Mouse (Mus musculus) cerebellum, adult (tissue): ENCODE data around the gene Rapgef4.

Experiments used
- ATAC-seq: cut with Nextera tagmentation; 2 replicates; pipeline ENCODE4 v1.9.2; 2017; ENCODE audit warnings: mild to moderate bottlenecking, moderate library complexity, mixed read lengths; ENCODE audit not compliant: insufficient number of reproducible peaks, low FRiP score, low TSS enrichment

Gene Rapgef4

DNA sequence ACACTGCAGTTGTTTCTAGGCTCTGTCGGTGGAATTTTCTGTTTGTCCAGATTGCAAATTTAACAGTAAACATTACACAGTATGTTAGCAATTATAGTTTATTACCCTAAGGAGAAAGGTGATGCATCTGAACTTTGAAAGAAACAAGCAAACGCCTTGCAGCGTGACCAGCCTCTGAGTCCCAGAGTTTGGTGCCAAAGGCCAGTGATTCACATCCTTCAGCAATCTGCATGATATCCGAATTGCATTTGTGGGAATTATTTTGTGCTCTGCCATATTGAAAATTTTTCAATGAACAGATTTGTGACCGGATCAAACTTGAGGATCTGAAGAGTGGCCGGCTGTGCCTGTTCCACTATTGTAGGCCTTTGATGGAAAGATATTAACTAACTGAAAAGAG lies 856 bp downstream of the Rapgef4 start:
- ATAC-seq = no peak

DNA sequence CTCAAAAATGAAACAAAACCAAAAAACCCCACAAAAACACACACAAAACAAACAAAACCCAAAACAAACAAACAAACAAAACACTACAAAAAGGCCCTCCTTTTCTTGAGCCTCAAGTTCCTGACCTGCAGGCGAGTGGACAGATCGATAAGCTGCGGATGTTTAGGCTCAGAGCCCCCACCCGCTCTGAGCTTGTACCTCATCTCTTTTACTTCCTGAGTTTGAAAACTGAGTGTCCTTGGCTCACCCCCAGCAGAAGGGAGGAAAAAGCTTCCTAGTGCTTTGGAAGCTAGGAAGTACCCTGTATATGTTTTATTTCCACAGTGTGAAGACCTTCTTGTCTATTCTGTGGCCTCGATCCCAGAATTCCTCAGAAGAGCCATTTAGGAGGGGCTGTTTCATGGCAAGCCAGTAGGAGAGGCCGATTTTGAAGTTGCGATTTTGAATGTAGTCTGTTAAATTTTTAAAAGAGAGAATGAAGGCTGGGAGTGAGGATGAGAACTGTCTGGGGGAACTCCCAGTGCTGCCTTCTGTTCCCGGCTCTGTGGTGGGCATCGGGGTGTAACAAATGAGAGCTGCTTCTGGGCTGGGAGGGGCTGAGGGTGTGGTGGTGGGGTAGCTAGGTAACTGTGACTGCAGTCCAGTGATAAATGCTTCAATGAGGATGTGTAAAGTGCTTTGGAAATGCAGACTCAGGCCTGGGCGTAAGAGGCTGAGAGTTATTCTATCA lies 2.0 kb downstream of the Rapgef4 start:
- ATAC-seq = no peak

DNA sequence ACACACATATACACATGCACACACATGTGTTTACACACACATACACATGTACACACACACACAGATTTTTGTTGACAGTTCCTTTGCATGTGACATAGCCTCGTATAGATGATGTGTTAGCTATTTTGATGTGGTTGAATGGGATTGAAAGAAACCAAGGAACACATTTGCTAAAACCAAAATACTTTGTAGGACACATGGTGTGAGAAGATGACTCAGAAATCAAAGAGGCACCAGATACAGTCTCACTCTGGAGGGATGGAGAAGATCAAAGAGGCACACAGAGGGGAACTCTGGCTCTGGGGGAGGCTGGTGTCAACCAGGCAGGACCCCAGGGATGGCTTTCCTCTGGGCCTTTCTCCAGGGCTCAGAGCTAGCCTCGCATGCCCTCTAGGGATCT lies 4.7 kb downstream of the Rapgef4 start:
- ATAC-seq = no peak

DNA sequence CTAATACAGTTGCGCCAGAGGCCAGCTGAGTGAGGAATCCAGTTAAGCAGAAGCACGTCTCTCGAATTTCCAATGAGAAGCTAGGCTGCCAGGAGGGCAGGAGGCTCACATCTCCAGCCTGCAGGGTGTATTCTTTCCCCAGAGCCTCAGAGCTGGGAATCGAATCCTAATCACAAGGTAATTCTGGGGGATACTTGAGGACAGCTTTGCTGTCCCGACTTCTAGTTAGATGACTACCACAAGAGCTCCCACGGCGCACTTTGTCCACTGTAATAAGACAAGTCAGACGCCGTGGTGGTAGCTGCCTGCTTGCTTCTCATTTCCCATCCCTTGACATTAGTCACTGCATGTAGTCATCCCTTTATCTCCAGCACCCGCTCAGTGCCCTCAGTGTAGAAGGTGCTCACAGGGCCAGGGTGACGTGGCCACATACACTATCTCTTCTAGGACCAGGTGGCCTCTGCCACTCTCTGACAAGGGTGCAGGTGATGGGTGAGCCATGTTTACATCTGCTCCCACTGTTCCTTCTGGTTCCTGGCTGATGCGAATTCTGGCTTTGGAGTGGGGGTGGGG lies 5.3 kb downstream of the Rapgef4 start:
- 0 out of 2 replicates have a peak, but pooled peaks have one; percentile 16 for ATAC-seq

DNA sequence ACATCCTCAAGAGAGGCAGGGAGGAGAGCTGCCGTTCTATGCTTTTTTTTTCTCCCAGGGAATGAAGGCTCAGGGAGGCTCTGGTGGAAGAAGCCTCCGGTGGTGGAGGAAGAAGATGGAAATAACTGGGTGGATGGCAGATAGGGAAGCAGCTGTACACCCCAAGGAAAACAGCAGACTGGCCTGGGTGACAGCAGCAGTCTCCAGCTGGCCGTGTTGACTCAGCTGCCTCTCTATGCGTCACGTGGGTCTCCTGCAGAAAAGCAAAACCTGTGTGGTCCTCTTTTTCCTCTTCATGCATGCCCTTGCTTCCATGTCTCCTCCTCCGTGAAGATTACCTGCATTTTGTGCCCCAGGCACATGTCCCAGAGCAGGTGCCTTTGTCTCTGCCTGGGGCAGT lies 7.5 kb downstream of the Rapgef4 start:
- ATAC-seq = 0 out of 2 replicates have a peak, but pooled peaks have one; percentile 13

DNA sequence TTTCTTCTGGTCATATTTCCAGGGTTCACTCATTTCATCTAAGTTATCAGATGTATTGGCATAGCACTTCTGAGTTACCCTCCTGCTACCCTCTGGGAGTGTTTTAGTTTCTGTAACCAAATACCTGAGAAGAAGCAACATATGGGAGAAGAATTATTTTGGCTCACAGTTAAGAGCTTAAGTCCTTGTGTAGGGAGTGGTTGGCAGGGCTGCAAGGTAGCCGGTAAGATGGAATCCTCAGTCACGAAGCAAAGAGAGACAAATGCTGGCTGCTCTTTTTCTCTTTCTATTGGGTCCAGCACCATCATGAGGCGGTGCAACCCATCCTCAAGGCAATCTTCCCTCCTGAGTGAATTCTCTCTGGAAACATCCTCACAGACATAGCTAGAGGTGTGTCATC lies 11.1 kb downstream of the Rapgef4 start:
- ATAC-seq = no peak

DNA sequence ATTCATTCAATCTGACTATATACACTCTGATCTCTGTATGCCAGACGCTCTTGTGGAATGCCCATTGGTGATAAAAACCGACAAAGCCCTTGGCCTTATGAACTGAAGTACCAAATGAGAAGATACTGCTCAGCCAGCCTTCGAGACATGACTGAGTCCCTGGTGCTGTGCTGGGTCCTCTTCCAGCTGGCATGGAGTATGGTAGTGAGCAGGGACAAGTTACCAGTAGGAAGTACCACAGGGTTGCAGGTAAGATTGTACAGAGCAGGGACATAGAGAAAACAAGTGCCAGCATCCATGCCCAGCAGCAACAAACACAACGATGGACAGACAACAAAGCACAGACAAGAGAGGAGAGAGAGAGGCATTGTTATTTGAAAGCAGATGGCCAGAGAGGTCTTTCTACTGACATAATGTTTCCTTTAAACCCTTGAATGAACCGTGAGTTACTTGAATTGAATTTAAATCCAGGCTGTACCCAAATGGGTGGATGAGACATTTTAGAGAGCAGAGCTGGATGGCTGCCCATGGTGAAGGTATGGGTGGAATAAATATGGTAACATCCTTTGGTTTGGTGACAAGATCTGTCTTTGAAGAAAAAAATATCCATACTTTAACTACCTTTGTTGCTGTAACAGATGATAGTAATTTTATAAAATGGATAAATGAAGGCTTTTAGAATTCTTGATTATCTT lies 12.8 kb downstream of the Rapgef4 start:
- no peak for ATAC-seq

DNA sequence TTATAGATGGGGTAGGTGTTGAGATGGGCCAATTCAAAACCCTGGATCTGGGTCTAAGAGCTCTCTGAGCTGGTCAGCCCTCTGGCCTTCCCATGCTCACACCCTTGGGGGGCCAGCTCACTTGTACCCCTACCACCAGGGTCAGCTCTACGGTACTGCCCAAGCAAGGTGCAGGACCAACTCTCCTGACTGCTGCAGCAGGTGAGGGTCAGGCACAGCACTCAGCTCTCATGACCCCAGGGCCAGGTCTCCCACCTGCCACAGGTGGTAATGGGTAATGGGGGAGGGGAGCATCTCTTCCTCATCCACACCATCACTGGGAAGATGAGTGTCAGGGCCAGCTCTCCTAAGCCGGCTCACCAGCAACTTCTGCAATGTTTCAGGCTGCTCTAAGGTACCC lies 17.5 kb downstream of the Rapgef4 start:
- ATAC-seq = no peak

DNA sequence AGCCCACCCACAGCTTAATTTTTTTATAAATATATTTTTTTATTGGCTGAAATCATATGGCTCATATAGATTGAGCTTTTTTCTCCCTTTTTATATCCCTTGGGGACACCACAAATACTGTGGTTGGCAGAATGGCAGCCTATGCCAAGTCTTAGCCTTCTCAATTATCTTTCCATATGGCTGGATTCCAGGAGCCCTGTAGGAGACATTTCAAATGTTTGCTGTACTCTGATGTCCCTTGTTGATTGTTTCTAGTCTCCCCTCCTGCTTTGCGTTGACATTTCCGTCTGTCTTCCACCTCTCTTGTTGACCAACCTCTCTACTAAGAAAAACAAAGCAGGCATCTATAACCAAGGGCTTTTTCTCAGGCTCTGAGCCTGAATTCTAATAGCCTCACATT lies 19.1 kb downstream of the Rapgef4 start:
- 0 out of 2 replicates have a peak, but pooled peaks have one; percentile 27 for ATAC-seq

DNA sequence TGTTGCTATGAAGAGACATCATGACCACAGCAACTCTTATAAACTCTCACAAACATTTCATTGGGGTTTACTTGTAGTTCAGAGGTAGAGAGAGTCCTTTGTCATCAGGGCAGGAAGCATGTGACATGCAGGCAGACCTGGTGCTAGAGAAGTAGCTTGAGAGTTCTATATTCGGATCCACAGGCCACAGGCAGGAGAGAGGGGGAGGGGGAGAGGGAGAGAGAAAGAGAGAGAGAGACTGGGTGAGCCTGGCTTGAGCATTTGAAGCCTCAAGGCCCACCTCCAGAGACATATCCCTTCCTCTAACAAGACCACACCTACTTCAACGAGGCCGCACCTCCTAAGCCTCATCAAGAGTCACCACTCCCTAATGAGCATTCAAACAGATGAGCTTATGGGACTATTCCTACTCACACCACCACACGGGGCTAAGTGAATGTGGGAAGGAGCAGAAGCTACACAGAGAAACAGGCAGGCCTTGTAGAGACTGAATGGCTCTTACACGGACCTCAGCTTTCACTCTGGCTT lies 21.9 kb downstream of the Rapgef4 start:
- no peak for ATAC-seq

DNA sequence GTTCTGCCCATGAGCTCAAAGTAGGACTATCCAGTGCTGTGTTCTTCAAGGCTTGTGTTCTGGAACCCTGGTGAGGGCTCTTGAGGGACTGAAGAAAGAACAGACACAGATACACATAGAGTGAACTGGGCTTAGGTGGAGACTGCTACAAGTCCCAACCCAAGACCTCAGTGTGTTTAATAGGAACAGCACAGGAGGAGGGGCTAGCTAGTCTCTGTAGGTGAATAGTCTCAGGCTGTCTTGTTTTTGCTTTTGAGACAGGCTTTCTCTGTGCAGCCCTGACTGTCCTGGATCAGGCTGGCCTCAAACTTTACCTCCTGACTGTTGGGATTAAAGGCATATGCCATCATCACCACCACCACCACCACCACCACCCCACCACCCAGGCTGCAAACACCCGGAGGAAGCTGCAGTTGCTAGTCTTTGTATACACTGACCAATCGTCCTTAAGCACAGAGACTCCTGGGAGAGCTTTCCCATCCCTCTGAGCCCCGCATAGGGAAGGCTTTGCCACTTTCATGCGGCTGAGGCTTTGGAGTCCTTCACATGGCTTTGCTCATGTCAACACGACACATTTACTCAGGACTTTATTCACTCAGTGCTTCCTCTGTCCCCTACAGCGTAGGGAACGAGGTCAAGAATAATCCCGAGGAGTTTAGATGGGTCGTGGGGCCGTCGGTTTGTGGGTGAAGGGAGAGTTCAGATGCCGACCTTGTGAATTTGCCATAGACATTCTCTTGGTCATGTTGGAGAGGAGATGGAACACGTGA lies 22.9 kb downstream of the Rapgef4 start:
- ATAC-seq = no peak

DNA sequence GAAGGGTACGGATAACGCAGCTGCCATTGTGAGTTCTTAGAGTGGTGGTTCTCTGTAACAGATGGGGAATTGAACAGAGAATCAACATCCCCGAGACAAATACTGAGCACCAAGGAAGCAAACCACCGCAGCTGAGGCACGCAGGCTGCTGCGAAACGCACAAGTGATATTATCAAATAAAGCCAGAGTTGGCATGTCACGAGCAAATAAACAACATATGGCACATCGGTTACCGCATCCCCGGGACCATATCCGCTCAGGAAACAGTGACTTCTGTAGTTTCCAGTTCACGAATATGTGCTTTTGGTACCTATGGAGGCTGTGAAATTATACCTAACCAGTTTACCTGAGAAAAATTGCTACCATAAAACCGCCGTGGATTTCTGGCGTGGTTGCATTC lies 24.0 kb downstream of the Rapgef4 start:
- no peak for ATAC-seq

DNA sequence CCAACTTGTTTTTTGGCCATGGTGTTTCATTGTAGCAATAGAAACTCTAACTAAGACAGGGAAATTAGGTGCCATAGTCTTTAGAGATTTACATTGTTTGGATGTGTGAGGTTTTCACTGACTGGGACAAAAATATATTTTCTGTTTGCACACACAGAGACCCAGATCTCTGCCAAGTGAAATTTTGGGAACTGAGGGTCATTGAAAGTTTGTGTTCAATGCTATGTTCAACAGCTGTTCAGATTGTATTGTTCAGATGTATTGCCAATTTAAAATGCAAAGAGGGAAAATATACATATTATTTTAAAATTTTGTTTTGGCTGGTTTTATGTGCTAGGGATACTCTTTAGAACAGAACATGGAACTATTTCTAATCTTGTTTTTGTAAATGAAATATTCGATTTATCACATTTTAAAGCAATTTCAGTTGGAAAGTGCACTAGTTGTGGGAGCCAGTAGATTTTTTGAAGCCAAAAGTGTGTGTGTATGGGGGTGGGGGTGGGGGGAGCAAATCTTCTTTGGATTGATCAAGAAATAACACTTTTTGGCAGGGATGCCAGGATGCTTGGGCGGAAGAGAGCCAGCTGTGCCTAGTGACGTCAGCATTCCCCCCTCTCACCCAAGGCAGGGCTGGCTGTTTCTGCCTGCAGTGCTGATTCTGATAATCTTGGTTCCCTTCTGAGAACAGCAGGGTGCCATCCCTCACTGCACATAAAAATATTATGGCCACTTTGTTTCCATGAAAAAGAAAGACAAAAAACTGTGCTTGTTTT lies 28.6 kb downstream of the Rapgef4 start:
- no peak for ATAC-seq

DNA sequence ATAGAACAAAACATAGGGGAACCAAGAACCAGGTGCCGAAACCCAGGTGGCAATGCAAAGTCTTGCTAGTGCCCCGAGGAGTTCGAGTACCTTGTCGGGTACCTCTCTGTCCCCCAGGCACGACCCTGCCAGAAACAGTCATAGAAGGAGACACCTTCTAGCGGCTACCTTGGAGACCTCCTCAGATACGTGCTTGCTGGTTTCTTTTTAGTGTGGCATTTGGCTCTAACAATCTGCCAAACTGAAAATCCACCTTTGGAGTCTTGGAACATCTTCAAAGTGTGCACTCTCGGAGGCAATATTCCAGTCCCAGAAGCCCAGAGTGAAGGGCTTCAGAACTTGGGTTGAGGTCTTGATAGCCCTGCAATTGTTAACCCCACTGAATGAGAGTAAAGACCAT lies 34.3 kb downstream of the Rapgef4 start:
- ATAC-seq = no peak

DNA sequence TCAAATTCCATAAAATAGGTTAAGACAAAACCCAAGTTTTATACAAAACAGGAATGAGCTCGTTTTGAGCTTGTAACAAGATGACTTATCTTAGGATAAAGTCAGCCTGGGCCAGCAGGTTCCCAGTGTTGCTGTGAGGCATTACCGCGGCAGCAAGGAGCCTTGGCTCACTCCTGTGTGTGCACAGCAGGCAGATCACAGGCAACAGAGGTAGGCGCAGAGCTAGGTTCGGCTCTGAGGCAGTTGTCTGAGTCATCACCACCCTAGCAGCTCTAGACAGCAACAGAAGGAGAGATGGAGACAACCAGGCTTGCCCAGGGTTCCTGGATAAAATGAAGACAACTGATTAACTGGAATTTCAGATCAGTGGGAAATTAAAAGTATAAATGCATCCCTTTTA lies 35.0 kb downstream of the Rapgef4 start:
- ATAC-seq = peak; percentile 87

DNA sequence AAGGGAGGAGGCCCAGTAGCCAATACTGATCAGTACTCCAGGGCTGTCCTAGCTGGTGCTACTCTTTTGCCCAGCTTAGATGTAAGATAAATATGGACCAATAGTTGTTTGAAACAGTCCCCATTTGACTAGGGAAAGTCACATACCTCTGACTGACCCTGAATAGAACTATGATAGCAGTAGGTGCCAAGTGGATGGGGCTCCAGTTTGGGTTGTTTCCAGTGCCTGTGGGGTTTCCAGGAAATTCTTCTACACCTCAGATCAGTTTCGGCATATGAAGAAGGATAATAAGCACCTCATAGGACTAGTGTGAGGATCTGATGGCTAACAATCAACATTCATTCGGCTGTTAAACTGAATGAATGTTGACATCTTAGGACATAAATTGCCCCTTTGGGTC lies 36.1 kb downstream of the Rapgef4 start:
- no peak for ATAC-seq

DNA sequence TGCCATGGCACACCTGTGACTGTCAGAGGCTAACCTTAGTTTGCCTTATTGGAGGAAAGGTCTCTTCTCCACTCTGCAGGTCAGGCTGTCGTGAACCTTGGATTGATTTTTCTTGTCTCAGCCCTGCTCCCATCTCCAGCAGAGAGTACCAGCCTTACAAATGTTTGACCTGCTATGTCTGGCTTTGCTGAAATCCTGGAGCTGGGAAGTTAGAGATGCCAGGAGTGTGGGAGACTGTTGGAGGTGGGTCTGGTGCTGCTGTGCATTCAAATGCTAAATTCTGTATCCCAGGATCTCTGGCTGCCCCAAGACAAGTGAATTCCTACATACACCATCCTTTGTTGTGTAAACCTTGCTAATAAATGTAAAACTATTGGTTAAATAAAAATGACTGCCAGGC lies 37.7 kb downstream of the Rapgef4 start:
- no peak for ATAC-seq

DNA sequence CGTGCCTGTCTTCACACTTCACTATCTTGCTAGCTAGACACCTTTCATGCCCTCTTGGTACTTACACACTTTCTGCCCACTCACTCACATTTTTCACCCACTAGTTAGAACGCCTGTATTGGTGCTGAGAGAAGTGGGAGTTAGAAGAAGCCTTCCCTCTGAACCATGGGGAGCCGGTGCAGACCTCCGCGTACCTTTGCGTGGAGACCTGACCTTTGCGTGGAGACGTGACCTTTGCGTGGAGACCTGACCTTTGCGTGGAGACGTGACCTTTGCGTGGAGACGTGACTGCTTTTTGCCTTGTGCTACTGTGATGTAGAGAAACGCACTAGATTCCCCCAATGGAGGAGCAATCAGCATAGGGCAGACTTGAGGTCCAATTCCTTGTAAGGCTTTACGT lies 39.7 kb downstream of the Rapgef4 start:
- ATAC-seq = no peak

DNA sequence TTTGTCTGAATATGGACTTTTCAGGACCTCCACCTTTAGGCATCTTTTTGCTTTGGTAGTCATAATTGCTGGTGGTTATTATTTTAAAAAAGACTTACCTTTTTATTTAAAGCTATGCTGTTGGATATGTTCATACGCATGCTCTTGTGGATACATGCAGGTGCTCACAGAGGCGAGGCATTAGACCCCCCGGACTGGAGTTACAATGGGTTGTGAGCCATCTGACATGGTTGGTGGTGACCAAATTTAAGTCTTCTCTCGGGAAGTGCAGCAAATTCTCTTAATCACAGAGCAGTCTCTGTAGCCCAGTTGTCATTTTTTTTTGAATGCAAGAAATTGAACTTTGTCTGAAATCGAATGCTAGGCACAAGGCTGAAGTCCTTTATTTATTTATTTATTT lies 40.4 kb downstream of the Rapgef4 start:
- ATAC-seq = 0 out of 2 replicates have a peak, but pooled peaks have one; percentile 14

DNA sequence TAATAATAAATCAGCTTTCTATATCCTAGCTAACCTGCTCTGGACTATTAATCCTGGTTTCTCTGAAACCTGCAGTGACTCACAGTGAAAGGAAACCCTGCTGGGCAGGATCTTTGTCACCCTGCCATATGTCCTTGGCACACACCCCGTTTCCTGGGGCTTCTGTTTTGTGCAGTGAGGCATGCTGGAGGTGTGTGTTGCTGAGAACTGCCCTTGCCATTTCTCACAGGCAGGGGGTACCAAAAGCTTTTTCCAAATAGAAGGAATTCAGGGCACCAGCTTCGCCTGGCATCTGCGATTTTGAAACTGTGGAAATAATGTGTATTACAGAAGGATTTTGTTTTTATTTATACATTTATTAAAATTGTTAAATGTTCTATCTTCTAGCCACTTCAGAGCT lies 40.8 kb downstream of the Rapgef4 start:
- peak; percentile 72 for ATAC-seq
